Mouse (Mus musculus) kidney, embryonic 16.5 days (tissue): ENCODE data around the gene Exoc7. TPM values are rescaled to one million over a fixed set of nuclear protein-coding genes. Genes with fewer than 3 reads are reported as not detected.
A peak's percentile ranks its signal among the peaks of the same experiment; 100 is the strongest.

Source experiments
- ATAC-seq: fragments of 200-750 bp; cut with Nextera tagmentation; 2 replicates; pipeline ENCODE4 v1.8.0; 2017; ENCODE audit warnings: moderate TSS enrichment; ENCODE audit not compliant: low FRiP score, low TSS enrichment
- H3K27ac ChIP-seq: fragments of 300-500 bp; sonication (generic); 2 replicates; pipeline ENCODE4 v1.5.1; 2014; ENCODE audit warnings: low read length
- H3K27me3 ChIP-seq: fragments of 300-500 bp; sonication (generic); 2 replicates; pipeline ENCODE4 v1.6.1; 2014; ENCODE audit warnings: low read length, control low read depth, mixed read lengths; ENCODE audit not compliant: insufficient read depth
- H3K36me3 ChIP-seq: fragments of 300-500 bp; sonication (generic); 2 replicates; pipeline ENCODE4 v1.6.1; 2014; ENCODE audit warnings: low read length, control low read depth, mixed read lengths; ENCODE audit not compliant: insufficient read depth
- H3K4me1 ChIP-seq: fragments of 300-500 bp; sonication (generic); 2 replicates; pipeline ENCODE4 v1.6.1; 2014; ENCODE audit warnings: low read length, control low read depth, mixed read lengths; ENCODE audit not compliant: insufficient read depth
- H3K4me2 ChIP-seq: fragments of 300-500 bp; sonication (generic); replicated peaks from 2 replicates; pipeline ENCODE4 v1.6.1; 2014; ENCODE audit warnings: low read depth, low read length
- H3K4me3 ChIP-seq: fragments of 300-500 bp; sonication (generic); 2 replicates; pipeline ENCODE4 v1.5.1; 2014; ENCODE audit warnings: mild to moderate bottlenecking, low read length
- H3K9ac ChIP-seq: fragments of 300-500 bp; sonication (generic); replicated peaks from 2 replicates; pipeline ENCODE4 v1.6.1; 2014; ENCODE audit warnings: low read length
- H3K9me3 ChIP-seq: fragments of 300-500 bp; sonication (generic); 2 replicates; pipeline ENCODE4 v1.6.1; 2016; ENCODE audit warnings: low read length, control low read depth
- WGBS: fragments of 180-500 bp; shearing (Covaris S2); extraction: QIAGEN DNeasy Blood & Tissue Kit; methylation state at CpG from one replicate; pipeline ENCODE4 v1.1.7; 2014; 5-methylcytosine and 5-hydroxymethylcytosine counted together
- polyA plus RNA-seq: library from polyadenylated mRNA; unstranded; fragments of >200 nt; fragmentation: Nextera tagmentation; extraction: Ambion mirVana; gene quantifications from 2 replicates; pipeline ENCODE4 v1.2.1, GENCODE M21; 2015

Gene Exoc7
- polyA plus RNA-seq, 1 experiment from 2014 or later = 71.5 TPM

GRCm38 (mm10) chr11:116269560-116269959, 37.5 kb downstream of the Exoc7 start:
- H3K9ac ChIP-seq = no peak overlapping the region
- H3K4me1 ChIP-seq = peaks cover 19% of the 10 kb centered on the region
- no peak overlapping the region for H3K4me3 ChIP-seq
- no peak overlapping the region for H3K27ac ChIP-seq
- no peaks in the 10 kb centered on the region for H3K27me3 ChIP-seq
- H3K9me3 ChIP-seq = no peaks in the 10 kb centered on the region
- ATAC-seq = no peak
- WGBS = 94% methylated on average over 8 of the region's 8 CpGs
- peaks cover 58% of the 10 kb centered on the region for H3K36me3 ChIP-seq
- no peak overlapping the region for H3K4me2 ChIP-seq

- no peak overlapping the region for H3K4me2 ChIP-seq
- H3K4me1 ChIP-seq = peaks cover 18% of the 10 kb centered on the region
- peaks cover 71% of the 10 kb centered on the region for H3K36me3 ChIP-seq
- WGBS = 94% methylated on average over 6 of the region's 6 CpGs
- no peak for ATAC-seq
- no peak overlapping the region for H3K27ac ChIP-seq
- no peak overlapping the region for H3K9ac ChIP-seq
- H3K9me3 ChIP-seq = no peaks in the 10 kb centered on the region
- H3K27me3 ChIP-seq = no peaks in the 10 kb centered on the region
- no peak overlapping the region for H3K4me3 ChIP-seq
Observed at GRCm38 (mm10) chr11:116268313-116268712, 38.7 kb downstream of the Exoc7 start.

- H3K9ac ChIP-seq = no peak overlapping the region
- no peak overlapping the region for H3K4me3 ChIP-seq
- no peak for ATAC-seq
- peaks cover 77% of the 10 kb centered on the region for H3K36me3 ChIP-seq
- no peak overlapping the region for H3K27ac ChIP-seq
- no peak overlapping the region for H3K4me2 ChIP-seq
- WGBS = 85% methylated on average over 8 of the region's 8 CpGs
- H3K9me3 ChIP-seq = no peaks in the 10 kb centered on the region
- H3K27me3 ChIP-seq = no peaks in the 10 kb centered on the region
- H3K4me1 ChIP-seq = peaks cover 12% of the 10 kb centered on the region
Observed at GRCm38 (mm10) chr11:116267637-116268036, 39.4 kb downstream of the Exoc7 start.

- no peaks in the 10 kb centered on the region for H3K9me3 ChIP-seq
- WGBS = 92% methylated on average over 4 of the region's 4 CpGs
- no peaks in the 10 kb centered on the region for H3K4me1 ChIP-seq
- ATAC-seq = no peak
- H3K27me3 ChIP-seq = no peaks in the 10 kb centered on the region
- no peak overlapping the region for H3K27ac ChIP-seq
- no peak overlapping the region for H3K4me2 ChIP-seq
- no peak overlapping the region for H3K9ac ChIP-seq
- H3K36me3 ChIP-seq = peaks cover 91% of the 10 kb centered on the region
- no peak overlapping the region for H3K4me3 ChIP-seq
Observed at GRCm38 (mm10) chr11:116265850-116266249, 41.2 kb downstream of the Exoc7 start.

GRCm38 (mm10) chr11:116265352-116265751, 41.7 kb downstream of the Exoc7 start:
- no peak; the same call in 1 of the 2 replicates for ATAC-seq

GRCm38 (mm10) chr11:116260259-116260658, 46.8 kb downstream of the Exoc7 start:
- WGBS = 61% methylated on average over 7 of the region's 7 CpGs
- no peak overlapping the region for H3K9ac ChIP-seq
- H3K4me3 ChIP-seq = no peak overlapping the region
- H3K4me1 ChIP-seq = peaks cover 21% of the 10 kb centered on the region
- H3K27me3 ChIP-seq = no peaks in the 10 kb centered on the region
- no peaks in the 10 kb centered on the region for H3K9me3 ChIP-seq
- H3K27ac ChIP-seq = peak overlapping the region; percentile 58
- ATAC-seq = peak; percentile 40; the same call in 1 of the 2 replicates
- H3K4me2 ChIP-seq = no peak overlapping the region
- peaks cover 72% of the 10 kb centered on the region for H3K36me3 ChIP-seq

More at GRCm38 (mm10) chr11:116265352-116265751, 41.7 kb downstream of the Exoc7 start:
- Histone ChIP-seq H3K9me3 (no peaks in the 10 kb centered on the region), H3K27ac (no peak overlapping the region), H3K4me2 (no peak overlapping the region), H3K4me1 (peaks cover 3% of the 10 kb centered on the region; the same call in 1 of the 2 replicates), H3K27me3 (no peaks in the 10 kb centered on the region), H3K4me3 (no peak overlapping the region), H3K36me3 (peaks cover 93% of the 10 kb centered on the region), H3K9ac (no peak overlapping the region)
- 85% methylated on average over 11 of the region's 11 CpGs for WGBS

GRCm38 (mm10) chr11:116259461-116259860, 47.6 kb downstream of the Exoc7 start:
- H3K9me3 ChIP-seq = no peaks in the 10 kb centered on the region
- no peak for ATAC-seq
- no peak overlapping the region for H3K4me2 ChIP-seq
- peak overlapping the region; percentile 58; the same call in 1 of the 2 replicates for H3K27ac ChIP-seq
- 64% methylated on average over 8 of the region's 8 CpGs for WGBS
- H3K9ac ChIP-seq = no peak overlapping the region
- no peaks in the 10 kb centered on the region for H3K27me3 ChIP-seq
- H3K36me3 ChIP-seq = peaks cover 73% of the 10 kb centered on the region
- no peak overlapping the region for H3K4me3 ChIP-seq
- peaks cover 28% of the 10 kb centered on the region for H3K4me1 ChIP-seq

GRCm38 (mm10) chr11:116255982-116256675, 50.9 kb downstream of the Exoc7 start:
- no peak overlapping the region for H3K27ac ChIP-seq
- WGBS = 56% methylated on average over 9 of the region's 9 CpGs

GRCm38 (mm10) chr11:116255090-116255981, 51.7 kb downstream of the Exoc7 start:
- Histone ChIP-seq H3K36me3 (peaks cover 72% of the 10 kb centered on the region), H3K4me2 (no peak overlapping the region), H3K27ac (peak overlapping the region; percentile 78), H3K9ac (0 out of 2 replicates have a peak overlapping the region, but pooled peaks have one; percentile 26), H3K9me3 (no peaks in the 10 kb centered on the region), H3K4me3 (no peak overlapping the region), H3K4me1 (peaks cover 31% of the 10 kb centered on the region), H3K27me3 (no peaks in the 10 kb centered on the region)
- ATAC-seq = no peak
- WGBS = 59% methylated on average over 22 of the region's 22 CpGs

More at GRCm38 (mm10) chr11:116255982-116256675, 50.9 kb downstream of the Exoc7 start:
- Histone ChIP-seq H3K4me3 (no peak overlapping the region), H3K9ac (no peak overlapping the region), H3K9me3 (no peaks in the 10 kb centered on the region), H3K27me3 (no peaks in the 10 kb centered on the region), H3K4me2 (no peak overlapping the region), H3K36me3 (peaks cover 71% of the 10 kb centered on the region), H3K4me1 (peaks cover 34% of the 10 kb centered on the region)
- no peak; the same call in 1 of the 2 replicates for ATAC-seq
